Mouse (Mus musculus): ENCODE data around the gene Rhot2. TPM values are rescaled to one million over a fixed set of nuclear protein-coding genes. Genes with fewer than 3 reads are reported as not detected.

Rhot2 gene
- total RNA-seq, 2 experiments from 2014 or later = 95.6 to 97.8 TPM

DNA sequence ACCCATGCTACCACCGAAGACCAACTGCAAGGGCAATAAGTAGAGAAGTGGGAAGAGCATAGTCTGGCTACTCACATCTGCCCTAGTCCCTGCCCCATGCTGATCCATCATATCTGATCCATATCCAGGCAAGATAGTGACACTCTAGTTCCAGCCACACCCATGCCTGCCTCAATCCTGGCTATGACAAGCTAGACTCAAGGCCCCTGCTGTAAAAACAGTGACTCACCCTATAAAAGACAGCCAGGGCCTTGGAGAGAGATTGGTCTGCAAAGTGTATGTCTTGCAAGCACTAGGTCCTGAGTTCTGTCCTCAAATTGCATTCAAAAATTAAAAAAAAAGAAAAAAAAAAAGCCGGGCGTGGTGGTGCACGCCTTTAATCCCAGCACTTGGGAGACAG is 38.1 kb downstream of the Rhot2 start:
- no peak for DNase-seq (ENCODE audit: low spot score in 2 of 2)

DNA sequence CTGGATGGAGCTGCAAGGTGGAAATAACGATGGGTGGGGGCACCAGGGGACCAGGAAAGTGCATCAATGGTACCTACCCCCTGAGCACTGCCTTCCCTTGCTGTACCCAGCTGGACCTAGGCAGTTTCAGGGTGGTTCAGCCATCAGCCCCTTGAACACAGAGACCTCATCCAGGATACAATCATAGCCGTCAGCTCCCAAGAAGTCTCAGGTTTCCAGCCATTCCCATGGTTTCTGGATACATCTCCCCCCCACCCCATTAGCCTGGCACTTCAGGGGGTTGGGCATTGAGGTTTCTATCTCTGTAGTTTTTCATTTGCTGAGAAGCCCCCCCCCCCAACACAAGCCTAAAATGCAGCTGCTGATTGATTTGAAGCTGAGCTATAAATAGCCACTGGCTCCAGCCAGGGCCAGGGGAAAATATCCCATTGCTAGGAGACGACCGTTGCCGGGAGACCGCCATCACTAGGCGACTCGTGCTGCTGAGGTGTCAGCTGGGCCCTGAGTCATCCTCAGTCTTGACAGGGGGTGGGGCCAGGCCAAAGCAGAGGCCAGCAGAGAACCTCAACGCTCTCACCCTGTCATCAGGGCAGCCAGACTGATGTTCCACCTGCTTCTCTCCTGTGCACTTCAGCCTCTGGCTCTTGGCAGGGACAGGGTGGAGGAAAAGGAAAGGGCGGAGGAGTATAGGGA is 41.7 kb downstream of the Rhot2 start:
- peak; percentile 81 to 90 for DNase-seq (ENCODE audit: low spot score in 2 of 2)

DNA sequence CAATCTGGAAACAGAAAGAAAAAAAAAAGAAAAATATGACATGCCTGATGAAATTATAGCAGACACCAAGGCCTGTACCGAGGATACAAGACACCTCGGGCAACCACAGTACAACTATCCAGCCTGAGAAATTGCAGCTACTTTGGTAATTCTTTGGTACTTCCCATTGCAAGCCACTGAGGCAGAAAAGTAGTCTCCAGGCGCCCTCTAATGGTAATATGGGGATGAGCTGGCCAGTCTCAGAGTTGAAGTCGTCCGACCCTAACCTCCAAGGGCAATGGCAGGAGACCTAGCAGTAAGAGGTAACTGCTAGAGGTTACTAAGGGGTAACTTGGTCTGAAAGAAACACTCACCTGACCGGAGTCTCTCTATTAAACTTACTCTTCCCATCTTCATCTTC is 43.6 kb downstream of the Rhot2 start:
- peak; percentile 67 to 82 for DNase-seq (ENCODE audit: low spot score in 2 of 2)

DNA sequence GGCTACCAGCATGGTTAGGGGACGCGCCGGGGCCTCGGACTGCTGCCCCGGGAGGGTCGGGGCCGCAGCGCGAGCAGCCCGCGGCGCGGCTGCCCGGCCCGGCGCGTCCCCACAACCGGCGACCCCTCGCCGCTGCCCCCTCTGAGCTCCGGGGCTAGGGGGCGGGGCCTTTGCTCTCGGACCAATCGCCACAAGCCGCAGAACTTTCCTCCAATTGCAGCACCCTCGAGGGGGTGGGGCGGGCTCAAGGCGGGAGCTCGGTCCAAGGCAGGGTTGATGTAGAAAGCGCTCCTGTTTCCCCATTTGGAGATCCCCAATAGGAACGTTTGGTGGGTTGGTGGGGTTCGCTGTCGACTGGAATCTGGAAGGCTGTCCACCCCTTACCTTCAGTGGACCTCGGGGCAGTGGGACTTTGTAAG is 47.7 kb downstream of the Rhot2 start, which contains the start of gene Metrn:
Metrn (minus strand) TSS at position 186 of the 419 bp plus-strand sequence.
- peak in 1 of 2 experiments; percentile 79 for DNase-seq (ENCODE audit: low spot score in 2 of 2)

DNA sequence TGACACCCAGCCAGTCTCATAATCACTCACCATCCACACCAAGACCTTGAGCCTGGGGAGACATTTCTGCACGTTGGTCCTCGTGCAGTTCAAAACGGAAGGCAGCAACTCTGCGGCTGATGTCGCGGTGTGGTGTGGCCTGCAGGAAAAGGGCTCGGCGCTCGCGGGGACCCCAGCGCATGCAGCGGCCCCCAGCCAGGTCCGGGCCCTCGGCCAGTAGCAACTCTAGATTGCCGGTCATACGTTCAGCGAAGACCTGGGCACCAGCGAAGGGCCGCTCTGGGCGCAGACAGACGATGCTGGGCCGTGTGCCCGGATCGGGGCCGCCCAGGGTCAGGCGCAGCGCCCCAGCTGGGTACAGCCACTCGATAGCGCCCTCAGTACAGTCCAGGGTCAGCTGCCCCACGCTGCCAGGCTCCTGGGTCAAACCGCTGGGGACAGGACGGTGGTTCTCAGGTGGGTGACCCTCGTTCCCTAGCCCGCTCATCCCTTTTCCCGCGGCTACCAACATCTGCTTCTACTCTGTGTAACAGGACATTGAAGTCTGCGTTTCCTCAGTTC is 48.4 kb downstream of the Rhot2 start:
- no peak for DNase-seq (ENCODE audit: low spot score in 2 of 2)

DNA sequence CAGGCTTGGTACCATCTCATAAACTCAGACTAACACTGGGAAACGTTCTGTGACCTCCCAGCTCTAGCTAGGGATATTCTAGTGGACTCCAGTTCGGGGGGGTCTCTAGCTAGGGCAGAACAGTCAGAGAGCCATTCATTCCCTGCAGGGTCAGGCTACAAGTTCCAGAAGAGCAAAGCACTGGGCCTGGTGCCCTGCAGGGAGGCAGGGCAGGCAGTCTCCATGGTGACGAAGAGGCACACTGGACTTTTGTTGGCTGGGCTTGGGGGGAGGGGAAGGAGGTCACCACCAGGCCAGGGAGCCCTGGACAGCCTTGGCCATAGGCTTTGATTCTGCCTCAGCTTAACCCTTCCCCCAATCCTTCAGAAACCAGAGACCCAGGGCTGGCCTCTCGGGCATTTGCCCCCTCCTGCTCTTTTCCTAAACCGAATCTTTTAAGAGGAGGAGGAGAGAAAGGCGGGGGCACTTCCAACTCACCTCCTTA is 49.0 kb downstream of the Rhot2 start, which contains the start of gene AC134908.4:
AC134908.4 (minus strand) TSS at position 51 of the 484 bp plus-strand sequence.
- peak in 1 of 2 experiments; percentile 73 for DNase-seq (ENCODE audit: low spot score in 2 of 2)

DNA sequence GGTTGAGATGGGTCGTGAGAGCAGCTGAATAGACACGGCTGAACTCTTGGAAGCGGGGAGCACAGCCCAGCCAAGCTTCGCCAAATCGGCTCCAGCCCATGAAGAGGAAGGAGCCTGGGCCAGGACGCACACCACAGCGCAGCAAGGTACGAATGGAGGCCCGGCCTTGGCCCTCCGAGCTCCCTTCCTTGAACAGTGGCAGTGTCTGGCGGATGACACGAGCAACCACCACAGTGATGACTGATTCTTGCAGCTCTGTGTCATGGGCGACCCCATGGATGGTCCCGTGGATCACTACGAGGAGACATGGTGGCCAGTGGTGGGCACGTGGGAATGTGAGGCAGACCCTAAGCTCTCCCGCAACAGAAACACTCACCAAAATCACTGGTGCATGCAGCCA is 49.7 kb downstream of the Rhot2 start:
- DNase-seq (ENCODE audit: low spot score in 2 of 2) = no peak

DNA sequence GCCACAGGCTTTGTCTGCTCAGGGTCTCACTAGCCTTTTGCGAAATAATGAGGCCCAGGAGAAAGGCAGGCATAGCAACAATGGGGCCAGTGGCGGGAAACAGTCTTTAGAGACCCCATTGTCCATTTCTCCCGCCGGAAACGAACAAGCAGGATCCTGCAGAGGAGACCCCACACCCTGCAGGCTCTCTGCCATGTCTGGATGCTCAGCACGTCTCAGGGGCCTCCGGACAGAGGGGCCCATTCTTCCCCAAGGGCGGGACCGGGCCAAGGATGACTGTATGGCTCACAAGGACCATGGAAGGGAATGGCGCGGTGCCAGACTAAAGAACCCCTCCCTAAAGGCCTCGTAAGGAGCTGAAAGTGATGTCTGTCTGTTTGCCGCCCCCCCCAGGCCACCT is 50.5 kb downstream of the Rhot2 start:
- no peak for DNase-seq (ENCODE audit: low spot score in 2 of 2)

DNA sequence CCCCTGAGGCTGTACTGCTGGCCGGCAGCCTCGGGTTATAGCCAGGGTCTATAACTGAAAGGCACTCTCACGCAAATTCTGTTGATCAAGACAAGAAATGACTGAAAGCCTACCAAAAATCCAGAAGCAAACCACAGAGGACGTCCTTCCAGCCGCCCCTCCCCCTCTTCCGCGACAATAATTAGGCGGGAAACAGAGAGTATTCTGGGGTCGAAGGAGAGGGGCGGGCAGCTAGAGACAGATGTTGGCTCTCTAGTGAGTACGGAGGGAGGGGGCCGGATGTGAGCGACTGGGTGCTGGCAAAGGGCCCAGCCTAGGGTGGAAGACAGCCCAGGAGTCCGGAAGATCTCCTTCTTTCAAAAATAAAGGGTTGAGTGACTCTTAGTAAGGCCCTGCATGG is 52.0 kb downstream of the Rhot2 start, which contains the start of gene Fam173a:
Fam173a (minus strand) TSS at position 287 of the 400 bp plus-strand sequence.
- DNase-seq (ENCODE audit: low spot score in 2 of 2) = peak; percentile 66 to 73

DNA sequence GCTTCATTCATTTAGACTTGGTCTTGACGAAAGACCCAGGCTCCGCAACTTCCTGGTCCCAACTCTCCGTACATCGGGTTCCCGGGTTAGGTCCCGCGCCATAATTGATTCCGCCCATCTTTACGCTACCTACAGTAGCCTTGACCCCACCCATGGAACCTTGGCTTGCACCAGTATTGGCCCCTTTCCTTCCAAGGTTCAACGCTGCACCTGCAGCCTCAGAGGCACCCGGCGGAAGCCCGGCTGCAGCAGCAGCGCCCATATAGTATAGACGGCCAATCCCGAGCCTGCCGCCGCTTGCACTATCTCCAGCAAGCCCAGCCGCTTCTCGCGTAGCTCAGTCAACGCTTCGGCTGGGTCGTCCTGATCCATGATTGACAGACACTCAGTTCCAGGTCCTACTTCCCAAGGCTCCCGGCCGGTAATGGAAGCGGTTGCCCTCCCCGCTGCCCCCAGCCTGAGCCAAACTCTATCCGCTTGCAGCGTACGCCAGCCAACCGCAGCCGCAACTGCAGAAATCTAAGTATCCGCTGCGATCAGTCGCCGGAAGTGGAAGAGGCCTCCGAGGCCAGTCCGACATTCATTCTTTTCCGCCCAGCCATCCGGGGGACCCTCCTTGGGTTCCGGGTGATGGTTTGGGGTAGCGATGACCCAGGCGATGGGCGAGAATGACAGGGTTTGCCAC is 52.7 kb downstream of the Rhot2 start:
- peak; percentile 86 to 89 for DNase-seq (ENCODE audit: low spot score in 2 of 2)

DNA sequence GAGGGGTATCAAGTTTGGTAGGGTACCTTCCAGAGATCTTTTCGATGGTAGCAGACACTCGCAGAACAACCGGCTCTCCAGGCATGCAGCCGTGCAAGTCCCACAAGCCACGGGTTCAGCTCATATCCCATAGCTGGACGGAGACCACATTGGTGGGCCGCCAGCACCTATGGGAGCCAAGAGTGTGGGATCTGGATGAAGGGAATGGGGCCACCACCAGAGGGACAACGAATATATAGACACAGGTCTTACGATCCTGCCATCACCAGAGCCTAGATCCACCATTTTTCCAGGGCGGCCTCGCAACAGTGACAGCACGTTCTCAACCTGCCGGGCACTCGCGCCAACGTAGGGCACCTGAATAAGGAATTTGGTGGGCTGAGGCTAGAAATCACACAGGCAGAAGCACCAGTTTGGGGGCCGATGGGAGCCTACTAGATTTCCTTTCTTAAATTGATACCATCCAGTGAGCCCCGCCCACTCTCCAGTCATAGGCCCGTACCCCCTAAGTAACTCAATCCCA is 53.3 kb downstream of the Rhot2 start:
- no peak for DNase-seq (ENCODE audit: low spot score in 2 of 2)

Small RNAs within 50 kb of the gene (microRNA-seq; reads per million reads assigned to microRNA genes)
- gene Mir3082 = 1.6 to 3.4 reads per million in 2 experiments

Other genes with a start within 250 kb of the Rhot2 start
- 100 to 1,000 TPM in 1 of 2 experiments, 10 to 100 TPM in 1; 78.0 to 103 TPM for gene Gng13, start 127.7 kb downstream of the Rhot2 start, total RNA-seq (2021)
- gene Chtf18, start 117.4 kb downstream of the Rhot2 start, total RNA-seq (2021) = 1 to 10 TPM; 3.1 to 3.3 TPM
- gene Rpusd1, start 117.2 kb downstream of the Rhot2 start, total RNA-seq (2021) = 10 to 100 TPM; 29.9 to 32.8 TPM
- gene Mslnl, start 108.8 kb downstream of the Rhot2 start, total RNA-seq (2021) = under 1 TPM in 1 of 2 experiments, not detected in 1; 0.12 TPM
- 1 to 10 TPM; 1.2 to 1.8 TPM for gene Msln, start 90.5 kb downstream of the Rhot2 start, total RNA-seq (2021)
- gene Narfl, start 71.1 kb downstream of the Rhot2 start, total RNA-seq (2021) = 10 to 100 TPM; 27.6 to 35.3 TPM
- gene Haghl, start 59.2 kb downstream of the Rhot2 start, total RNA-seq (2021) = 100 to 1,000 TPM; 125 to 128 TPM
- under 1 TPM in 1 of 2 experiments, not detected in 1; 0.30 TPM for gene Ccdc78, start 58.3 kb downstream of the Rhot2 start, total RNA-seq (2021)
- 10 to 100 TPM; 80.2 to 80.3 TPM for gene Fam173a, start 52.0 kb downstream of the Rhot2 start, total RNA-seq (2021)
- not detected for gene AC134908.4, start 49.2 kb downstream of the Rhot2 start, total RNA-seq (2021)
- 10 to 100 TPM; 82.0 to 86.9 TPM for gene Metrn, start 47.7 kb downstream of the Rhot2 start, total RNA-seq (2021)
- gene Fbxl16, start 35.8 kb downstream of the Rhot2 start, total RNA-seq (2021) = 100 to 1,000 TPM; 414 to 418 TPM
- gene Wdr24, start 21.2 kb downstream of the Rhot2 start, total RNA-seq (2021) = 10 to 100 TPM; 21.7 to 23.4 TPM
- gene Jmjd8, start 16.0 kb downstream of the Rhot2 start, total RNA-seq (2021) = 10 to 100 TPM; 64.3 to 65.0 TPM
- gene Stub1, start 11.4 kb downstream of the Rhot2 start, total RNA-seq (2021) = 100 to 1,000 TPM; 155 to 157 TPM
- 10 to 100 TPM; 84.4 to 97.5 TPM for gene Rhbdl1, start 7.6 kb downstream of the Rhot2 start, total RNA-seq (2021)
- 10 to 100 TPM; 26.7 to 31.1 TPM for gene Gm20683, start 3.1 kb downstream of the Rhot2 start, total RNA-seq (2021)
- 10 to 100 TPM; 24.0 to 25.8 TPM for gene Wdr90, start 16.6 kb upstream of the Rhot2 start, total RNA-seq (2021)
- gene Mcrip2, start 23.9 kb upstream of the Rhot2 start, total RNA-seq (2021) = 10 to 100 TPM; 29.2 to 39.0 TPM
- 10 to 100 TPM; 39.3 to 44.7 TPM for gene Mettl26, start 30.2 kb upstream of the Rhot2 start, total RNA-seq (2021)
- 1 to 10 TPM; 1.8 to 2.3 TPM for gene Wfikkn1, start 36.0 kb upstream of the Rhot2 start, total RNA-seq (2021)
- 10 to 100 TPM; 48.6 to 52.2 TPM for gene Rab40c, start 74.9 kb upstream of the Rhot2 start, total RNA-seq (2021)
- 100 to 1,000 TPM; 160 to 168 TPM for gene Pigq, start 100.1 kb upstream of the Rhot2 start, total RNA-seq (2021)
- not detected for gene Nhlrc4, start 100.1 kb upstream of the Rhot2 start, total RNA-seq (2021)
- gene A930017K11Rik, start 107.7 kb upstream of the Rhot2 start, total RNA-seq (2021) = under 1 TPM in 1 of 2 experiments, not detected in 1; 0.14 TPM
- 10 to 100 TPM; 44.4 to 46.2 TPM for gene Capn15, start 140.9 kb upstream of the Rhot2 start, total RNA-seq (2021)
- gene Rab11fip3, start 224.7 kb upstream of the Rhot2 start, total RNA-seq (2021) = 10 to 100 TPM; 82.3 to 85.1 TPM
- 10 to 100 TPM; 23.6 to 24.2 TPM for gene Decr2, start 245.5 kb upstream of the Rhot2 start, total RNA-seq (2021)

Measured in layer of hippocampus, postnatal 14 days (tissue).